Mouse (Mus musculus): ENCODE results near the gene Ptn.

DNA sequence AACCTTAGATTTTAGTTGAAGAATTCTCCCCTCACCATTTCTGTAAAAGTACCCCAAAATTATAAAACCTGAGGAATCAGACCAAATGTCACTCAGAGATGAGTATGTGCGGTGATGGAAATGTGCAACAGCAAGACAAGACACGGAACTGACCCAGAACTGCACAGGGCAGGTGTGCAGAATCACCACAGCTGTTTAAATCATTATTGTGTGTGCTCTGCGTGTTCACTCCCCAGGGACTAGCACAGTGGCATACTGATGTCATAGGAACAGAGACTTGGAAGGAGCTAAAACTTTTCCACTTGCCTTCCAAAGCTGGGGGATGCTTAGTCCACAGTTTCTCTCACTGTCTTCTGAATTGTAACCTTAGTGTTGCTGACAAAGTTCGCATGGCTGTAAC, 22.7 kb upstream of the Ptn start:
- TF ChIP-seq EP300 (IDR thresholded peaks at IDR 0.05; ENCODE audit: low read length): no peak; the same call in 1 of the 2 replicates
- no peak for TF ChIP-seq RCOR1 (conservative IDR thresholded peaks at IDR 0.05; ENCODE audit: low read depth, low read length)
- TF ChIP-seq ZC3H11A (IDR thresholded peaks at IDR 0.05; ENCODE audit: low read depth, low read length): no peak
- TF ChIP-seq CTCF (conservative IDR thresholded peaks at IDR 0.05 in 1 of 2, IDR thresholded peaks at IDR 0.05 in 1 of 2; ENCODE audit: low read depth in 2 of 2, low read length in 2 of 2): no peak
- TF ChIP-seq NELFE (IDR thresholded peaks at IDR 0.05; ENCODE audit: low read depth, low read length): no peak
- no peak for TF ChIP-seq KAT2A (IDR thresholded peaks at IDR 0.05; ENCODE audit: insufficient replicate concordance, low read length)
- TF ChIP-seq ZNF384 (IDR thresholded peaks at IDR 0.05; ENCODE audit: low read depth, low read length): no peak
- TF ChIP-seq ZMIZ1 (IDR thresholded peaks at IDR 0.05; ENCODE audit: low read depth, low read length): no peak
- TF ChIP-seq HCFC1 (IDR thresholded peaks at IDR 0.05; ENCODE audit: low read depth, low read length): no peak
